Mouse (Mus musculus) embryonic facial prominence, embryonic 11.5 days (tissue): ENCODE results near the gene Nr5a1. TPM values are rescaled to one million over a fixed set of nuclear protein-coding genes. Genes with fewer than 3 reads are reported as not detected.

Experiments used
- ATAC-seq: fragments of 200-750 bp; cut with Nextera tagmentation; replicated peaks from 2 replicates; pipeline ENCODE4 v1.8.0; 2017; ENCODE audit warnings: low read depth; ENCODE audit not compliant: insufficient number of reproducible peaks, low FRiP score, low TSS enrichment
- DNase-seq: peaks from one replicate; pipeline ENCODE4 v3.0.0-alpha.2; 2015; ENCODE audit warnings: low spot score
- H3K27ac ChIP-seq: fragments of 300-500 bp; sonication (generic); replicated peaks from 2 replicates; pipeline ENCODE4 v1.5.1; 2014; ENCODE audit warnings: mild to moderate bottlenecking, low read depth, low read length, control low read depth
- H3K27me3 ChIP-seq: fragments of 300-500 bp; sonication (generic); 2 replicates; pipeline ENCODE4 v1.6.1; 2014; ENCODE audit warnings: mild to moderate bottlenecking, low read length, moderate library complexity, mixed read lengths; ENCODE audit not compliant: control insufficient read depth, insufficient read depth
- H3K36me3 ChIP-seq: fragments of 300-500 bp; sonication (generic); replicated peaks from 2 replicates; pipeline ENCODE4 v1.6.1; 2014; ENCODE audit warnings: low read depth, mild to moderate bottlenecking, low read length, moderate library complexity, mixed read lengths; ENCODE audit not compliant: control insufficient read depth, insufficient read depth
- H3K4me1 ChIP-seq: fragments of 300-500 bp; sonication (generic); 2 replicates; pipeline ENCODE4 v1.6.1; 2014; ENCODE audit warnings: low read length, mixed read lengths; ENCODE audit not compliant: control insufficient read depth, insufficient read depth
- H3K4me2 ChIP-seq: fragments of 300-500 bp; sonication (generic); 2 replicates; pipeline ENCODE4 v1.6.1; 2014; ENCODE audit warnings: low read depth, mild to moderate bottlenecking, control low read depth, low read length, moderate library complexity
- H3K4me3 ChIP-seq: fragments of 300-500 bp; sonication (generic); 2 replicates; pipeline ENCODE4 v1.5.1; 2014; ENCODE audit warnings: low read depth, low read length, control low read depth
- H3K9ac ChIP-seq: fragments of 300-500 bp; sonication (generic); replicated peaks from 2 replicates; pipeline ENCODE4 v1.6.1; 2014; ENCODE audit warnings: mild to moderate bottlenecking, control low read depth, low read length
- H3K9me3 ChIP-seq: fragments of 300-500 bp; sonication (generic); replicated peaks from 2 replicates; pipeline ENCODE4 v1.6.1; 2016; ENCODE audit warnings: mild to moderate bottlenecking, low read length, inconsistent platforms, mixed read lengths; ENCODE audit not compliant: control insufficient read depth
- WGBS: fragments of 180-500 bp; shearing (Covaris S2); extraction: QIAGEN DNeasy Blood & Tissue Kit; methylation state at CpG from one replicate; pipeline ENCODE4 v1.1.7; 2014; 5-methylcytosine and 5-hydroxymethylcytosine counted together
- polyA plus RNA-seq: library from polyadenylated mRNA; unstranded; fragments of >200 nt; fragmentation: Nextera tagmentation; extraction: Ambion mirVana; gene quantifications from 2 replicates; pipeline ENCODE4 v1.2.1, GENCODE M21; 2014

Gene Nr5a1
- polyA plus RNA-seq, 1 experiment from 2014 or later: 0.70 TPM

DNA sequence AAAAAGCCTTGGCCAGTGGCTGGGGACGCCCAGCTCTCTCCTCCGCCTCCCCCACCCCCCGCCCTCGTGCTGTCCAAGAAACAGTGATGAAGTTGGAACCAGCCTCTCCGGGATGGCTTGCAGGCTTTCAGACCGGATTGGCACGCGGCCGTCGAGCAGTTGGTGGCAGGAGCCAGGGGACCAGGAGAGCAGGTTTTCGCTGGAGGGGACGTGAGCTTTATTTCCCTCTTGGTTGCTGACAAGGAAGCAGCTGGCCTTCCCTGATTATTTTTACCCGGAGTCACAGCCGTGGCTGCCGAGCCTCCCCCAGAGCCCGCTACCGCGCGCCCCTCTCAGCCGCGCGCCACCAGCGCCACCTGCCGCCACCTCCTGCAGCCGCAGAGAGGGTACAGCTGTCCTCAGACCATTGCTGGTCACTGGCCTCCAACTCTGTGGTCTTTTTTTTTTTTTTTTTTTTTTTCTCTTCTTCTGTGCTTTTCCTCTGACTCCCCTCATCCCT, 56.0 kb downstream of the Nr5a1 start:
- no peaks in the 10 kb centered on the region; the same call in 1 of the 2 replicates for H3K27me3 ChIP-seq
- under 1% methylated on average over 25 of the region's 25 CpGs for WGBS
- H3K4me3 ChIP-seq: peak overlapping the region; percentile 34
- no peak overlapping the region for H3K27ac ChIP-seq
- ATAC-seq (peak; percentile 92), DNase-seq (peak; percentile 82)
- H3K9ac ChIP-seq: peak overlapping the region; percentile 48
- no peaks in the 10 kb centered on the region for H3K36me3 ChIP-seq
- no peaks in the 10 kb centered on the region for H3K9me3 ChIP-seq
- no peaks in the 10 kb centered on the region for H3K4me1 ChIP-seq
- H3K4me2 ChIP-seq: peak overlapping the region; percentile 67

DNA sequence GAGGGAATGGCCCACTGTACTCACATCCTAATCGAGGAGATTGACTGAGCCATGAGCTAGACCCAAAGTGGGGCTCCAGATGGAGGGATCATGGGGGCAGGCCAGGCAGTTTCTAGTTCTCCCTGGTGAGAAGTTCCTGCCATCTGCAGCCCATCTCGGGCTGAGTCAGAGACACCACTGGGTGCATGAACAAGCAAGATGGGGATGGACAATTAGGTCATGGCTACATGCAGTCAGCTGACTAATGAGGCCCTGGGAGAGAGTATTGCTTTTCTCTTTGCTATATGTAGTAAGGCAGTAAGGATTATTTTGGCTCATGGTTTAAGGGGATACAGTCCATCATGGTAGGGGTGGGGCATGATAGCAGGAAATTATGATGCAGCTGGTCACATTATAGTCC, 60.6 kb downstream of the Nr5a1 start:
- DNase-seq: no peak
- WGBS: 86% methylated on average over 2 of the region's 2 CpGs

DNA sequence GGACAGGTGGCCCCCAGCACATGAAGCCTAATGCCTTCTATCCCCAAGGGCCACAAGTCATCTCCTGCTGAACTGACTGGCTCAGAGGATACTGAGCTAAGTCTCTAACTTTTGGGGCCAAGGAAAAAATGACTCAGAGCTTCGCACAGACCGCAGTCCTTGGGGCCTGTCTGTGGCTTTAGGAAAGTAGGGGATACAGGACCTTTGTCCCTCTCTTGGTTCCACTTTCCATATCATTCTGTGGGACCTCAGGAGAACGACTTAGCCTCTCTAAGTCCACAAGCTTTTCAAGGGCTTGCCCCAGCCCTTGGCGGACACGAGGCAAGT, 61.1 kb downstream of the Nr5a1 start:
- DNase-seq: no peak
- Histone ChIP-seq H3K9ac (no peak overlapping the region), H3K4me2 (no peak overlapping the region), H3K4me1 (no peaks in the 10 kb centered on the region), H3K27me3 (no peaks in the 10 kb centered on the region; the same call in 1 of the 2 replicates), H3K27ac (no peak overlapping the region), H3K9me3 (no peaks in the 10 kb centered on the region), H3K36me3 (no peaks in the 10 kb centered on the region), H3K4me3 (no peak overlapping the region)
- ATAC-seq: no peak
- WGBS: 89% methylated on average over 5 of the region's 5 CpGs

More for the DNA sequence above, 60.6 kb downstream of the Nr5a1 start:
- Histone ChIP-seq H3K36me3 (no peaks in the 10 kb centered on the region), H3K27me3 (no peaks in the 10 kb centered on the region; the same call in 1 of the 2 replicates), H3K27ac (no peak overlapping the region), H3K9ac (no peak overlapping the region), H3K9me3 (no peaks in the 10 kb centered on the region), H3K4me1 (no peaks in the 10 kb centered on the region), H3K4me3 (no peak overlapping the region), H3K4me2 (no peak overlapping the region)
- no peak for ATAC-seq

DNA sequence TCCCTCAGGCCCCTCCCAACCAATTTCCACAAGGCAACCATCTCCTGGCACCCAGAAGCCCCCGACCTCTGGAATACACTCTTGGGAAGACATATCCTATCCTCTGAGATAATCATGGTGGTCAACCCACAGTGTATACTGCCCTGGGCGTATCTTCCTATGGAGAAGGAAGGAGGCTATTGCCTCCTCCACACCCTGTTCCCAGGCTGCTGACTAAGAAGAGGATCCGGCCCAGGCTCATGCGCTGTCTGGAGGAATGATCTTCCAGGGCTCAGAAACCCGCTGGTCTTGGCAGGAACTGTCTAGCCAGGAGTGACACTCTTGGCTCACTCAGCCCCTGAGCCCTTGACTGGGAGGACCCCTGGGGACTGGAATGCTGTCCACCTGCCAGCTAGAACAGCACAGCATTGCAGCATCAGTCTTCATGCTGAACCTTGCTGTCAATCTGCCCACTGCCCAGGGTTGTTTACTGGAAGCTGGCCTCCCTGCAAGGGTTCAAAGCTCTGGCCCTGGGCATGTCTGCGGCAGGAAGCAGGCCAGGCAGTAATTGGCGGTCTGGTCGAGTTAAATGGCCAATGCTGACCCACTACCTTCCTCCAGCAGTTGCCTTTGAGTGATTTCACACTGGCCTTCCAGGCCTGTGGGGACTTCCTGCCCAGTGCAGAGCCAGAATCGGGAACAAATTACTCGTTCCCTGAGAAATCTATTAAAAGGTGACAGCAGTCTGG, 61.6 kb downstream of the Nr5a1 start:
- WGBS: 60% methylated on average over 10 of the region's 10 CpGs
- H3K27ac ChIP-seq: no peak overlapping the region
- DNase-seq: no peak
- H3K4me3 ChIP-seq: no peak overlapping the region
- H3K27me3 ChIP-seq: no peaks in the 10 kb centered on the region; the same call in 1 of the 2 replicates
- H3K4me2 ChIP-seq: no peak overlapping the region
- H3K9me3 ChIP-seq: no peaks in the 10 kb centered on the region
- no peaks in the 10 kb centered on the region for H3K4me1 ChIP-seq
- no peaks in the 10 kb centered on the region for H3K36me3 ChIP-seq
- no peak overlapping the region for H3K9ac ChIP-seq
- no peak for ATAC-seq

DNA sequence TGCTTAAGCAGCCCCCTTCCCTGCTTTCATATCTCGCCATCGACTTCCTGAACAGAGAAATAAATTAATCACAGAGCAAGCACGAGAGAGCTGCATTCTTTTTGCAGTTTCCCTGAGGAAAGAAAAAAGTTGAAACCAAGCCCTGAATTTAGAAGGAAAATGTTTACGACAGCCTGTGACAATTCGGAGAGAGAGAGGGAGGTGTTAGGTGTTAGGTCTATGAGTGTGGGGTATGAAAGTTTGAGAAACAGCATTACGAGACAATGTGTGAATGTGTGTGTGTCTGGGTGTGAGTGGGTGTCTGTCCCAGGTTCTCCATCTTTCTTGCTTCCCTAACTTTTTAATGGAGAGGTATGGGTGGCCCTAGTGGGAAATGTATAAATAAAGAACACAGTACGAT, 62.2 kb downstream of the Nr5a1 start:
- H3K27ac ChIP-seq: no peak overlapping the region
- no peaks in the 10 kb centered on the region for H3K27me3 ChIP-seq
- no peak overlapping the region for H3K4me3 ChIP-seq
- no peak overlapping the region for H3K4me2 ChIP-seq
- H3K9me3 ChIP-seq: no peaks in the 10 kb centered on the region
- no peak for DNase-seq
- no peak overlapping the region for H3K9ac ChIP-seq
- H3K4me1 ChIP-seq: no peaks in the 10 kb centered on the region
- WGBS: 82% methylated on average over 7 of the region's 7 CpGs
- H3K36me3 ChIP-seq: no peaks in the 10 kb centered on the region
- no peak for ATAC-seq

DNA sequence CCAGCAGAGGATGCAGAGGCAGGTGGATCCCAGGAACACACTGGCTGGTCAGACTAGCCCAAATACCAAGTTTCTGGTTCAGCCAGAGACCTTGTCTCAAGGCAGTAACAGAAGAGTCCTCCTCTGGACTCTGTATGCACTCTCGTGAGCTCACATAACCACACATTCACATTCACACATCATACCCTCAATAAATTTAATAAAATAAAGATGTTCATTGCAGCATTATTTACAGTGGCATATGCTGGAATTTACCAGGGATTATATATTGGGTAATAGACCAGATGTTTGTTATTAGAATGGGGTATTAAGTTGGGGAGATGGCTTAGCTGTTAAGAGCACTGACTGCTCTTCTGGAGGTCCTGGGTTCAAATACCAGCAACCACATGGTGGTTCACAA, 64.0 kb downstream of the Nr5a1 start:
- 79% methylated on average over 1 of the region's 1 CpGs for WGBS
- H3K4me3 ChIP-seq: no peak overlapping the region
- H3K36me3 ChIP-seq: no peaks in the 10 kb centered on the region
- no peaks in the 10 kb centered on the region for H3K27me3 ChIP-seq
- no peak overlapping the region for H3K9ac ChIP-seq
- H3K9me3 ChIP-seq: no peaks in the 10 kb centered on the region
- H3K4me1 ChIP-seq: no peaks in the 10 kb centered on the region
- no peak overlapping the region for H3K4me2 ChIP-seq
- no peak overlapping the region for H3K27ac ChIP-seq
- DNase-seq (no peak), ATAC-seq (no peak)

DNA sequence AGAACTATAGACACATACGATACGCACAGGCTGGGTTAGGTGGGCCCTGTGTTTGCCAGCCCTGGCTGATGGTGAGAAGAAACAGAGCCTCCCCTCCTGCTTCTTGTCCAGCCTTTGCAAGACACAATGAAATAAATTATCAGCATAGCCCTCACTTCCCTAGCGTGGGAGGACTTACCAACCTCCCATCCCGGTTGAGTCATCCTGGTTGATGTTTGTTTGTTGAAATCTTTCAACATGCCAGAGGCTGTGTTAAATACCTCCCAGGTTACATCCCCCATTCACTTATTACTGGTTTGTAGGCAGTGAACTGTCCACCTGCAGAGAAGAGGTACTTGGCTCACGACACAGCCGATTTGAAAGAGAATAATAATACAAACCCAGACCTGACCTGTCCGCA, 66.7 kb downstream of the Nr5a1 start:
- no peaks in the 10 kb centered on the region for H3K9me3 ChIP-seq
- H3K4me3 ChIP-seq: no peak overlapping the region
- DNase-seq (no peak), ATAC-seq (no peak)
- no peak overlapping the region for H3K9ac ChIP-seq
- no peaks in the 10 kb centered on the region for H3K36me3 ChIP-seq
- H3K27ac ChIP-seq: no peak overlapping the region
- no peak overlapping the region for H3K4me2 ChIP-seq
- H3K27me3 ChIP-seq: no peaks in the 10 kb centered on the region
- no peaks in the 10 kb centered on the region for H3K4me1 ChIP-seq
- WGBS: 90% methylated on average over 7 of the region's 7 CpGs

DNA sequence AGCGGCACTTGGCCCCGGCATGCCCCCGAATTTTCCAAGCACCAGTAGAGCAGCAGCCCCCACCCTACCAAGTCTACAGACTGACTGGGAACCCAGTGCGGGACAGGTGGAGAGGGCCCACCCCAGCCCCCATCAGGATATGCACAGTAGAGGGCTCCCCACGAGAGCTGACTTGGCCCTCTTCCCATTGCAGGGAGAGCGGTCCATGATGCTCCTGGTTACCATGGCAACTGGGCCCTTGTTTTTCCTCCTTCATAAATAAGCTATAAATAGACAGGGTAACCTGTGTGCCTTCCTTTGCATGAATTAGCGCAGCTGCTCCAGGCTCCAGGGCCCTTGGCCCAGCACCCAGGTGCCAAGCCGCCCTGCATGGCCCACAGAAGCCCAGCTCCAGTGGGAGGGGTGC, 67.1 kb downstream of the Nr5a1 start:
- Histone ChIP-seq H3K9me3 (no peaks in the 10 kb centered on the region), H3K27me3 (no peaks in the 10 kb centered on the region), H3K4me3 (no peak overlapping the region), H3K4me2 (no peak overlapping the region), H3K4me1 (no peaks in the 10 kb centered on the region), H3K9ac (no peak overlapping the region), H3K36me3 (no peaks in the 10 kb centered on the region), H3K27ac (no peak overlapping the region)
- DNase-seq: no peak
- ATAC-seq: no peak
- WGBS: 71% methylated on average over 8 of the region's 8 CpGs
